Mouse (Mus musculus) midbrain, embryonic 14.5 days (tissue): ENCODE data around the gene Csk. TPM values are rescaled to one million over a fixed set of nuclear protein-coding genes. Genes with fewer than 3 reads are reported as not detected.

Experiments used
- ATAC-seq: fragments of 200-750 bp; cut with Nextera tagmentation; 2 replicates; pipeline ENCODE4 v1.8.0; 2017; ENCODE audit warnings: moderate number of reproducible peaks, moderate library complexity; ENCODE audit not compliant: low FRiP score, low TSS enrichment
- DNase-seq: peaks from one replicate; pipeline ENCODE4 v3.0.0-alpha.2; 2015
- H3K27ac ChIP-seq: fragments of 300-500 bp; sonication (generic); replicated peaks from 2 replicates; pipeline ENCODE4 v1.5.1; 2014; ENCODE audit warnings: mild to moderate bottlenecking, low read depth, low read length, moderate library complexity
- H3K27me3 ChIP-seq: fragments of 300-500 bp; sonication (generic); 2 replicates; pipeline ENCODE4 v1.6.1; 2014; ENCODE audit warnings: low read length, control low read depth, mixed read lengths; ENCODE audit not compliant: control insufficient read depth, insufficient read depth
- H3K36me3 ChIP-seq: fragments of 300-500 bp; sonication (generic); 2 replicates; pipeline ENCODE4 v1.6.1; 2014; ENCODE audit warnings: low read length, control low read depth; ENCODE audit not compliant: control insufficient read depth, insufficient read depth
- H3K4me1 ChIP-seq: fragments of 300-500 bp; sonication (generic); 2 replicates; pipeline ENCODE4 v1.6.1; 2014; ENCODE audit warnings: mild to moderate bottlenecking, antibody characterized with exemption, low read length, control low read depth; ENCODE audit not compliant: control insufficient read depth, insufficient read depth
- H3K4me2 ChIP-seq: fragments of 300-500 bp; sonication (generic); 2 replicates; pipeline ENCODE4 v1.6.1; 2014; ENCODE audit warnings: mild to moderate bottlenecking, low read length, moderate library complexity
- H3K4me3 ChIP-seq: fragments of 300-500 bp; sonication (generic); replicated peaks from 2 replicates; pipeline ENCODE4 v1.5.1; 2014; ENCODE audit warnings: low read depth, low read length
- H3K9ac ChIP-seq: fragments of 300-500 bp; sonication (generic); replicated peaks from 2 replicates; pipeline ENCODE4 v1.6.1; 2014; ENCODE audit warnings: mild to moderate bottlenecking, low read length, moderate library complexity
- H3K9me3 ChIP-seq: fragments of 300-500 bp; sonication (generic); 2 replicates; pipeline ENCODE4 v1.6.1; 2016; ENCODE audit warnings: low read length, control low read depth, mixed read lengths; ENCODE audit not compliant: control insufficient read depth
- WGBS: fragments of 180-500 bp; shearing (Covaris S2); extraction: QIAGEN DNeasy Blood & Tissue Kit; methylation state at CpG from one replicate; pipeline ENCODE4 v1.1.7; 2014; 5-methylcytosine and 5-hydroxymethylcytosine counted together
- polyA plus RNA-seq: library from polyadenylated mRNA; unstranded; fragments of >200 nt; fragmentation: Nextera tagmentation; extraction: Ambion mirVana; gene quantifications from 2 replicates; pipeline ENCODE4 v1.2.1, GENCODE M21; 2014

Gene Csk
- polyA plus RNA-seq, 1 experiment from 2014 or later, result 40.0 TPM

DNA sequence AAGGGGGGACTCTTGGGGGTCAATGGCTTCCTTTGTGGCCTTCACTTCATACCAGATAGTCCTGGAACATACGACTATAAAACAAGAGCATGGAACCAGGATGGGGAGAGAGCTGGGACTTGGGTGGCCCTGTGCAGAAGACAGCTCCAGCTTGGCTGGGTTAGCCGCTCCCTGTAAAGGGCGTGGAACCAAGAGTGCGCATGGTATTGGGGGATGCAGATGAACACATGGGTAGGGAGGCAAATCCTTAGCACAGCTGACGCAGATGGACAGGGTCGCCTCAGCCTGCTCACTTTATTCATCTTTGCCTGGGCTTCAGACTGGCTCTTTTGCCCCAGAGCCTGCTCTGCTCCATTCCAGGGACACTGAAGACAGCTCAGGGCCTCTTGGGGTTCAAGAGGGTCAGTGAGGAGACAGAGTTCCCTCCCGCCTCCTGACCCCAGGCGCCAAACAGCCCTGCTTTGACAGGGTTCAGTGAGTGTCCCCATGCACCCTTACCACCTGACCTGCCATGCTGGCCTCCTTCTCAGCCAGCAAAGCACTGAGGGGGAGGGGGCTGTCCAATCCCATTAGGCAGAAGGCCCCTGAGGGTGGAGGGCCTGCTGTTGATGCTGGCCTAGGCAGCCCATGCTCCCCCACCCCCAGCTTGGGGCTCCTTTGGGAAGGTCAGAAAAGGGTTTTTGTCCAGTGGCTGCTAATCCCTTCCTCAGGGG is 54.4 kb downstream of the Csk start:
- H3K27ac ChIP-seq, result peak overlapping the region; percentile 14
- H3K4me3 ChIP-seq, result no peak overlapping the region
- peaks cover 18% of the 10 kb centered on the region for H3K4me1 ChIP-seq
- peaks cover 14% of the 10 kb centered on the region for H3K36me3 ChIP-seq
- WGBS, result 24% methylated on average over 8 of the region's 8 CpGs
- no peaks in the 10 kb centered on the region for H3K9me3 ChIP-seq
- no peak overlapping the region for H3K4me2 ChIP-seq
- H3K9ac ChIP-seq, result no peak overlapping the region
- peak; percentile 49; the same call in 1 of the 2 replicates for ATAC-seq
- no peaks in the 10 kb centered on the region for H3K27me3 ChIP-seq
- DNase-seq, result peak; percentile 45

DNA sequence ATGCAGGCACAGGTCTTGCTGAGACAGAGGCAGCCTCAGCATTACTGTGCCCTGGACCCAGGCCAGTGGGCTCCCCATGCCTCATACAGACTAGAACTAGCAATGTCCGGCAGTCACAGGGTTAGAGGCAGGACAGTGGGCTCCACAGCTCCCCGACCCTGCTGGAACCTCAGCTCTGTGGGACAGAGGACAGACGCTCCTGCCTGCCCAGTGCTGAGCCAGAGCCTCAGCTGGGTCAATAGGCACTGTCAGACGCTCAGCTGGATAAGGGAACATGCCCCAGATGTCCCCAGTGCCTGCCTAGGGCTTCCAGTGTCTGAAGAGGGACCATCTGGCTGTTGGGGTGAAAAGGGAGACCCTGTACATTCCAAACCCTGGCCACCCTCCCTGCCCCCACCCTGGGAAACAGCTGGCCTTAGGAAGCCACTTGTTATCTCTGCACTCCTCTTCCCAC is 55.5 kb downstream of the Csk start:
- Histone ChIP-seq H3K27ac (no peak overlapping the region), H3K9ac (no peak overlapping the region), H3K4me3 (no peak overlapping the region), H3K27me3 (no peaks in the 10 kb centered on the region), H3K4me1 (peaks cover 18% of the 10 kb centered on the region), H3K9me3 (no peaks in the 10 kb centered on the region), H3K4me2 (no peak overlapping the region), H3K36me3 (peaks cover 23% of the 10 kb centered on the region)
- 18% methylated on average over 4 of the region's 4 CpGs for WGBS
- no peak for DNase-seq
- ATAC-seq, result no peak

DNA sequence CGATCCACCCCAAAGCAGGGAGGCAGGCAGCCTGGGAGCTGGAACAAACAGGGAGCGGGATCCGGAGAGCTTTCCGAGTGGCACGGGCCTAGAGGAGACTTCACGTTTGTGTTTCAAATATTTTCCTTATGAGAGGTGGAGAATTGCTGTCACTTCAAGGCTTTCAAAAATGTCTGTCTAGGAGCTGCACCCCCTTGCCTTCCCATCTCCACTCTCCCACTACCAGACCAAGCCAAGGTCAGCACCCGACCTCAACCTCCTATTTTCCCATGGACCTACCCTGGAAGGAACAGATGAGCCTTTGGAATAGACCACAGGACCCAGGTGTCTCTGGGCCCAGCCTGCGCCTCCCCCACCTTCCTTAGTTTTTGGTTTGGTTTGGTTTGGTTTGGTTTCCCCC is 56.2 kb downstream of the Csk start:
- H3K4me3 ChIP-seq, result no peak overlapping the region
- H3K9me3 ChIP-seq, result no peaks in the 10 kb centered on the region
- no peak overlapping the region for H3K4me2 ChIP-seq
- WGBS, result 89% methylated on average over 8 of the region's 8 CpGs
- H3K4me1 ChIP-seq, result peaks cover 18% of the 10 kb centered on the region
- peaks cover 27% of the 10 kb centered on the region for H3K36me3 ChIP-seq
- ATAC-seq (no peak), DNase-seq (no peak)
- H3K9ac ChIP-seq, result no peak overlapping the region
- no peaks in the 10 kb centered on the region for H3K27me3 ChIP-seq
- H3K27ac ChIP-seq, result no peak overlapping the region

DNA sequence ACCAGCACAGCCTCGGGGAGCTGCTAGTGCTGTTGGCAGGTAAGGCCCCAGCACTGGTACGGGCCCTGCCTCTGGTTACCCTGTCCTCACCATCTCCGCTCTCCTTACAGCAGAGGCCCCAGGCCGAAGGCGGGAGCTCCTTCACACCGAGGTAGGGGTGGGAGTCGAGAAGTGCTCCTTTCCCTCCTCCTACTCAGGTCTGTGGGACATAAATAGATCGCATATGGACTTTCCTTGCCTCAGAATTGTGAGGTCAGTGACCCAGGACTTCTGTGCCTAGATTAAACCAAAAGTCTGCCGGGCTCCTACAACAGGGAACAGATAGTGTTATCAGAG is 59.3 kb downstream of the Csk start:
- DNase-seq, result no peak
- H3K9ac ChIP-seq, result no peak overlapping the region
- H3K27ac ChIP-seq, result no peak overlapping the region
- ATAC-seq, result no peak
- H3K36me3 ChIP-seq, result peaks cover 27% of the 10 kb centered on the region
- WGBS, result 63% methylated on average over 9 of the region's 9 CpGs
- H3K27me3 ChIP-seq, result no peaks in the 10 kb centered on the region
- H3K9me3 ChIP-seq, result no peaks in the 10 kb centered on the region
- H3K4me2 ChIP-seq, result no peak overlapping the region
- peaks cover 12% of the 10 kb centered on the region for H3K4me1 ChIP-seq
- H3K4me3 ChIP-seq, result no peak overlapping the region

DNA sequence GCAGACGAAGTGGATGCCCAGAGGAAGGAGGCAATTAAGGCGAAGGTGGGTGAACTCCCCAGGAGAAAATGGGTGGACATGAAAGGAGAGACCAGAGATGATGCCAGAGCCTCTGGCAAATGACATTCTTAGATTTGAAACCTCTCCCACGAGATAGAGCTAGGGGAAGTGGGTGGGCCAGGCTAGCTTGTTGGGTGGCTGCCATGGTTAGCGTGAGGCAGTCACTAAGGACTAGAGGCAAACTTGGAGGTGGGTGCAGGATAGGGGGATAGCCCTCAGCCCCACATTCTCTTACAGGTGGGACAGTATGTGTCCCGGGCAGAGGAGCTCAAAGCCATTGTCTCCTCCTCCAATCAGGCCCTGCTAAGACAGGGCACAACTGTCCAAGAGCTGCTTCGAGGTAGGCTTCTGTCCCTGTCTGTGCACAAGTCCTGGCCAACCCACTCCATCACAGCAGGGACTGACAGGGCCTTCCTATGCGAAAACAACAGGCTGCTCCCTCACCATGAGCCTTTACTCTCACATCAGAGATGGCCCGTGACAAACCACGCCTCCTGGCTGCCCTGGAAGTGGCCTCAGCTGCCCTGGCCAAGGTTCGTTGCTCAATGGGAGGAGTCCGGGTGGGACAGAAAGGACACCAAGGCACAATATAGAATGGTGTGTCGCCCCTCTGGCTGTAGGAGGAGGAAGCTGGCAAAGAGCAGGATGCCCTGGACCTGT is 59.8 kb downstream of the Csk start:
- H3K4me2 ChIP-seq, result no peak overlapping the region
- no peak overlapping the region for H3K9ac ChIP-seq
- 38% methylated on average over 12 of the region's 12 CpGs for WGBS
- H3K27ac ChIP-seq, result no peak overlapping the region
- ATAC-seq (no peak), DNase-seq (no peak)
- H3K27me3 ChIP-seq, result no peaks in the 10 kb centered on the region
- peaks cover 27% of the 10 kb centered on the region for H3K36me3 ChIP-seq
- no peak overlapping the region for H3K4me3 ChIP-seq
- H3K9me3 ChIP-seq, result no peaks in the 10 kb centered on the region
- peaks cover 11% of the 10 kb centered on the region for H3K4me1 ChIP-seq

DNA sequence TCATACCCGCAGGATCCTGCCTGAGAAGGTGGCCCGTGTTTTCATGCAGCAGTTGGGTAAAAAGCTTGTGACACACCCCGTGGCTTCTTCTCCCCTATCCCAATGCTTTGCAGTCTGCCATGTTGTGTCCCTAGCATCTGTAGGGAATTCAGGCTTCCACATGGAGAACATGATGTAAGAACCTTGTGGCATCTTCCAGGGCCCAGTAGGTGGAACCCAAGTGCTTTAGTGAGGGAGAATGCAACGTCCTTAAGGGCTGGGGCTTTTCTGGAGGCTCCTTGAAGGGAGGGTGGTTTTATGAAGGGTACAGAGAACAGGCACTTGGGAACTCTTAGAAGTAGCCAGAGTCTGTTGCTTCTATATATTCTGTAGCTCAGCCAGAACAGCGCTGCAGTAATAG is 62.7 kb downstream of the Csk start:
- Histone ChIP-seq H3K9ac (no peak overlapping the region), H3K9me3 (no peaks in the 10 kb centered on the region), H3K4me2 (peak overlapping the region; percentile 88; the same call in 1 of the 2 replicates), H3K4me3 (no peak overlapping the region), H3K4me1 (peaks cover 11% of the 10 kb centered on the region), H3K36me3 (peaks cover 44% of the 10 kb centered on the region), H3K27ac (no peak overlapping the region), H3K27me3 (no peaks in the 10 kb centered on the region)
- peak; percentile 33 for DNase-seq
- WGBS, result 33% methylated on average over 5 of the region's 5 CpGs
- no peak for ATAC-seq

DNA sequence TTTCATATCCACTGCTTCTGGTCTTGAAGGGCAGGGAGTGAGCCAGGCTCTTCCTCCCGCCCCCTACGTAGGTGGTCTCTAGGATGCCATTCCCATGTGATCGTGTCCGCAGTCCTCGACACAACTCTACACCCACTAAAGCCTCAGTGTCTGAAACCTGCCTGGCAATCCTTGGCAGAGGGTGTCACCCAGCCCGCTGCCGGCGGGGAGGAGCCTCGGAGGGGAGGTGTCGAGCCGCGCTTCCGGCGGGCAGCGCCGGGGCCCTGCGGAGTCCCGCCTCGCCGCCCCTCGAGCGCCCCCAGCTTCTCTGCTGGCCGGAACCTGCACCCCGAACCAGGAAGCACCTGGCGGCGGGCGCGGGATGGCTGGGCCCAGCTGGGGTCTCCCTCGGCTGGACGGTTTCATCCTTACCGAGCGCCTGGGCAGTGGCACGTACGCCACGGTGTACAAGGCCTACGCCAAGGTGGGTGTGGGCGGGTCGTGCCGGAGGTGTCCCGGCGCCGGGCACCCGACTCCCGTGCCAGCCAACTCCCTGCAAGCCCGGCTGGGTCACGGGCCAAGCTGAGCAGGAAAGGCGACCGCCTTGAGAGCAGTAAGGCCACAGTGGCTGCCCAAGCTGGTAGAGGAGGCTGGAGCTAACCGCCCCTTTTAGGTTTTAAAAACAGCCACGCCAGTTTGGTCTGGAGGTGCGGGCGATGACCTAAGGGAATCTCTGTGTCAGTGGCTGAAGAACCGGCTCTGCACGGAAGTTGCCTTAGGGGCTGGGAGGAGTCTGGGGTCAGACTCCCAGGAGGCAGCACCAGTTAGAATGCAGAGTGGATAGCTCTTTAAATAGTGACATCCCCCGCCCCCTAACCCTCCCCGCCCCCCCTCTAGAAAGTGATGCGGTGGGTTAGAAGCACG is 64.0 kb downstream of the Csk start, which contains the start of gene Ulk3:
Gene Ulk3, plus strand, starts transcription at position 229 of the 903 bp plus-strand sequence.
- Histone ChIP-seq H3K4me1 (peaks cover 11% of the 10 kb centered on the region), H3K36me3 (peaks cover 45% of the 10 kb centered on the region), H3K9ac (peak within 1 kb of the TSS; percentile 87), H3K4me3 (peak within 1 kb of the TSS; percentile 73), H3K27me3 (no peaks in the 10 kb centered on the region), H3K9me3 (no peaks in the 10 kb centered on the region), H3K27ac (peak within 1 kb of the TSS; percentile 77), H3K4me2 (peak within 1 kb of the TSS; percentile 88)
- peak; percentile 86 for DNase-seq
- ATAC-seq, result peak; percentile 76
- under 1% methylated on average over 58 of the region's 58 CpGs for WGBS

DNA sequence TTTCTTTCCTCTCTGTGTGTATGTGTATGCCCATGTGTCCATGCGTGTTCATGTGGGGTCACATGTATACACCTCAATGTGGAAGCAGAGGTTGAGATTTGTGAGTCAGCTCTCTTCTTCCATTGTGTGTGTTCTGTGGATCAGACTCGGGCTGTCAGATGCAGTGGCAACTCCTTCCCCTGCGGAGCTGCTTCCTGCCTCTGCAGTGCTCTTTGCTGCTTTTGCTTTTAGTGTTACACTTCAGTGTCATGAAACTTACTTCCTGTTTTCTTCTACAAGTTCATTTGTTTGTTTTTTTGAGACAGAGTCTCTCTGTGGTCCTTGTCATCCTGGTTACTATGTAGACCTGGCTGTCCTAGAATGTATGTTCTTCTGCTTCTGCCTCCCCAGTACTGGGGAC is 68.4 kb downstream of the Csk start:
- Histone ChIP-seq H3K36me3 (peaks cover 67% of the 10 kb centered on the region), H3K4me1 (peaks cover 6% of the 10 kb centered on the region), H3K9ac (no peak overlapping the region), H3K27ac (no peak overlapping the region), H3K4me3 (no peak overlapping the region), H3K9me3 (no peaks in the 10 kb centered on the region), H3K4me2 (no peak overlapping the region), H3K27me3 (no peaks in the 10 kb centered on the region)
- WGBS, result 96% methylated on average over 3 of the region's 3 CpGs
- no peak for ATAC-seq
- no peak for DNase-seq
